Mouse (Mus musculus) stomach, postnatal 0 days (tissue): ENCODE data around the gene Cnst.

Experiments used
- CTCF ChIP-seq: IDR thresholded peaks from 2 replicates; pipeline ENCODE4 v1.5.1; 2016; ENCODE audit warnings: antibody characterized with exemption, low read depth, mild to moderate bottlenecking, moderate library complexity
- EP300 ChIP-seq: optimal IDR thresholded peaks from 2 replicates; pipeline ENCODE3; 2016; ENCODE audit warnings: antibody characterized with exemption

- TF ChIP-seq EP300 (no peak), CTCF (peak; percentile 18)
These were observed 60.0 kb downstream of the Cnst start for GRCm38 (mm10) chr1:179606004-179606723.
